Mouse (Mus musculus) megakaryocyte, embryonic 14.5 days (primary cell): Measurements from ENCODE around the gene Stard5.

Experiments
- FLI1 ChIP-seq: IDR thresholded peaks from 2 replicates; pipeline ENCODE4 v1.6.1; 2012; ENCODE audit warnings: low read length, inconsistent platforms, mixed read lengths
- GATA1 ChIP-seq: IDR thresholded peaks from 3 replicates; pipeline ENCODE4 v1.6.1; 2012; ENCODE audit warnings: mixed read lengths, low read length, inconsistent platforms, borderline replicate concordance

GRCm38 (mm10) chr7:83633856-83634255 lies 2.1 kb downstream of the Stard5 start:
- TF ChIP-seq FLI1 (no peak), GATA1 (no peak)
